Mouse (Mus musculus) frontal cortex, postnatal 14 days (tissue): ENCODE data around the gene Map7d1.
A peak's percentile ranks its signal among the peaks of the same experiment; 100 is the strongest.

Experiments
- DNase-seq, 2 experiments: peaks; one replicate each; pipeline ENCODE4 v3.0.0; 2022; ENCODE audit warnings: low spot score in 2 of 2

Gene Map7d1

GRCm38 (mm10) chr4:126256131-126256791 is at the start of gene Map7d1:
TSS of gene Map7d1 (minus strand) at chr4:126256343.
- peak; percentile 77 to 78 for DNase-seq

- no peak for DNase-seq
These were observed 49.3 kb upstream of the Map7d1 start for GRCm38 (mm10) chr4:126305428-126305827.

DNA sequence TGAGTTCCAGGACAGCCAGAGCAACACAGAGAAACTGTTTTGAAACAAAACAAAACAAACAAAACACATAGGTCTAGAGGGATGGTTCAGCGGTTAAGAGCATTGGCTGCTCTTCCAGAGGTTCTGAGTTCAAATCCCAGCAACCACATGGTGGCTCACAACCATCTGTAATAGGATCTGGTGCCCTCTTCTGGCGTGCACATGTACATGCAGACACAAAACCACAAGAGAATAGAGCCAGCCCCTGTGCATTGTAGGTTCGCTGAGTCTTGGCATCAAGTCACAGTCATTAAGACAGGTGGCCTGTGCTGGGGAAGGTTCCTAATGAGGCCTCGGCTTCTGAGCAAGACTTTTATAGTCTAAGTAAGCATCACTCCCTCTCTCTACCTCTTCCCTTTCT is 47.7 kb upstream of the Map7d1 start:
- no peak for DNase-seq

GRCm38 (mm10) chr4:126301584-126302309 is 45.6 kb upstream of the Map7d1 start:
- no peak for DNase-seq

GRCm38 (mm10) chr4:126300916-126301583 is 44.9 kb upstream of the Map7d1 start:
- DNase-seq = no peak

DNA sequence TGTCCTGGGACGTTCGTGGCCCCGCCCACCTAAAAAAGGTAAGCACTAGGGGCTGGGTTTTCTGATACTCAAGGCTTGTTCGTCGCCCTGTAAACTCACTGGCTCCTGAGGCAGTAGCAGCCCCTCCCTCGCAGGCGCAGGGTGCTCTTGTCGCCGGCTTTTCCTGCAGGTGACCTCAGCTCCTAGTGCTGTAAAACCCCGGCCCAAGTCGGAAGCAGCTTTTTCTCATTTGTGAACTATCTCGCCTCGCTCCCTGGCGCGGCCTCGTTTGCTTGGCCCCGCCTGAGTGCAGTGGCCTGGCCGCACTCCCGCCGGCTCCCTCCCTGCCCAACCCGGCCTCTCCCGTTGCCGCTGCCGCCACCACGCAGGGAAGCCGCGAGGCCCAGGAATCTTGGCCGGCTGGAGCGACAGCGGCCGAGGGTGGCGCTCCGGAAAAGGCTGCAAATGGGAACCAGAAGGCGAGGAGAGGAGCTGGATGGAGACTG is 40.5 kb upstream of the Map7d1 start:
- DNase-seq = no peak

DNA sequence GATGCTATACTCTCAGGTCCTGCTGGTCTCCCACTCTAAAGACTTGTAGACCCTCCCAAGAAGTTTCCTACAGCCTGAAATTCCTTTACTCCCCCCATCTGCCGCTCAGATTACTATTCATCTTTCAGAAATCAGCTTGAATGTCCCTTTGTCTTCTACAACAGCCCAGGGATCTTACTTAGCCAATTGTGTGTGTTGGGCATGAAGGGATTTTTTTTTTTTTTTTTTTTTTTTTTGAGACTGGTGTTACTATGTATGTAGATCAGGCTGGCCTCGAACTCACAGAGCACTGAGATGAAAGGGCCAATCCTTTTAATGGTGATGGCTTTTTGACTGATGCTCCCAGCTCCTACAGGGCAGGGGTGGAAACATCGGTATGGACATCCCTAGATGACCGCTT is 39.8 kb upstream of the Map7d1 start:
- no peak for DNase-seq

GRCm38 (mm10) chr4:126295152-126295551 is 39.0 kb upstream of the Map7d1 start:
- no peak for DNase-seq

GRCm38 (mm10) chr4:126291196-126291595 is 35.1 kb upstream of the Map7d1 start:
- DNase-seq = no peak

DNA sequence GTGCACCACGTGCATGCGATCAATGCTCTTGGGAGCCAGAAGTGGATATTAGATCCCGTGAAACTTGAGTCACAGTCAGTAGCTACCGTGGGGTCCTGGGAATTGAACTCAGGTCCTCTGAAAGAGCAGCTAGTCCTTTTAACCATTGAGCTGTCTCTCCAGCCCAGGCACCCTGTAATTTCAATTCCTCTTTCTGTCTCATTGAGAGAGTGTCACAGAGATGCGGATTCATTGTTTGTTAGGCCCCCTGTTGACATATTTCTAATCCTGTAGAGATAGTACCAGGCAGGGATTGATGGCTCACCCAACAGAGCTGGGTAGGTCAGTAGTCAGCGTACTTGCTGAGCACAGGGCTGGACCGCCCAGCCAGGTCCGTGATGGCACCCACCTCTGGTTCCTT is 34.2 kb upstream of the Map7d1 start:
- DNase-seq = no peak

GRCm38 (mm10) chr4:126288085-126288666 is 32.0 kb upstream of the Map7d1 start:
- no peak for DNase-seq

DNA sequence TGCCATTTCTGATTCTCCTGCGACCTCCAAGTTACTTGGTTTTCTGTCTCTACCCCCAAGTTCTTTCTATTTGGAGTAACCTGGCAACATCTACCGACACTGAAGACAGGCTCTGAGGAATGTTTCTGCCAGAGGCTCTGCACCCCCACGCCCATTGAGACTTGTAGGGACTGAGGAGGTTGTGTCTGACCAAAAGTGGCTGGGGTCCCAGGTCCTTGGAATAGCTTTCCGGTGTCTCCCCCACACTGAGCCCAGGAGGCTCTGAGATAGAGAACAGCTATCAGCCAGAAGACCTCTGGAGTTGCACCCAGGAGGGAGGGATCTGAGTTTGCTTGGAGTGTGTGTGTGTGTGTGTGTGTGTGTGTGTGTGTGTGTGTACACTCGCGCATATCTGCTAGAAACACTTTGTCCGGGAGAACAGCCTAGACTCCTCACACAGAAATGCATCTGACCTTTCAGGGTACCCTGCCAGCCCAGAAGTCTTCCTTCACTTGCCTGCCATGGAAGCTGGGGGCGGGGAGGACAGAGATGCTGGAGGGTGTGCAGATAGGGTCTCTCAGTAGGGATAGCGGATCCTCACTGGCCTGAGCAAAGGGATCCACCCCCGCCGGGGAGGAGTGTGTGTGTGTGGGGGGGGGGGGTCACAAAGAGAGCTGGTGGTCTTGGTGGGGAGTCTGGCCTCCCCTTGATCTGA is 31.3 kb upstream of the Map7d1 start:
- DNase-seq = no peak

- no peak for DNase-seq
These were observed 30.3 kb upstream of the Map7d1 start, which contains the start of gene Col8a2 for GRCm38 (mm10) chr4:126286492-126286891. TSS of gene Col8a2 (plus strand) at chr4:126286793.

DNA sequence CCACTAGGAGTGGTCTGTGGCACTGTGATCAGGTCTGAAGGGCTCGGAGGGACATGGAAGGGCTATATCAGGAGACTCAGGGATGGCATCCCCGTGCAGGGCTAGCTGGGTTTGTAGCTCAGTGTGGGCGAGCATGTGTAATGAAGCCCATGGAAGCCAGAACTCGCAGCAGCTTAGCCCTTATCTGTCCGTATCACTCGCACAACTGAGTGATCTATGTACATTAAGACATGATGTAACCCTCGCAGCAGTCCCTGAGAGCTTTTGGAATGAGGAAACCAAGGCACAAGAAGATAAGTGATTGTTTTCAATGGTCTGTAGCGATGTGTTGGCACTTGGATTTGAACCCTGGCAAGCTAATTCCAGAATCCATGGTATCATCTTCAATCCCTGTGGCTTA is 27.4 kb upstream of the Map7d1 start:
- no peak for DNase-seq

GRCm38 (mm10) chr4:126281706-126282105 is 25.6 kb upstream of the Map7d1 start:
- DNase-seq = no peak

DNA sequence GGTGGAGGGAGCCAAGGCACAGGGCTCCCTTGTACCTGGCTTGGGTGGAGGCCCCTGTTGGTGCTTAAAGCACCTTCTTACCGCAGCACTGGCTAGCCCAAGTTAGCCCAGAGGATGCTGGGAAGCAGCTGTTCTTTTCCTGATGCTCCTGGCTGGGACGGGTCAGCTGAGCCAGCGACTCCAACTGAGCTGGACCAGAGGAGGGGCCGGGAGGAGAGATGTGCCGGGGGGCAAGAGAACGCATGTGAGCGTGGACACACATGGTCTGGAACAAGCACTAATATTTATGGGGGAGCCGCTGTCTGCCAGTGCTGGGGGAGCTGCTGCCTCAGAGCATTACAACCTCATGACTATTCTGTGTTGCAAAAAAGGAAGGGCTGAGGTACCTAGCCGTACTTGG is 22.8 kb upstream of the Map7d1 start:
- DNase-seq = no peak

- DNase-seq = no peak
These were observed 22.4 kb upstream of the Map7d1 start for GRCm38 (mm10) chr4:126278565-126278915.

- DNase-seq = no peak
These were observed 21.9 kb upstream of the Map7d1 start for GRCm38 (mm10) chr4:126277906-126278564.

DNA sequence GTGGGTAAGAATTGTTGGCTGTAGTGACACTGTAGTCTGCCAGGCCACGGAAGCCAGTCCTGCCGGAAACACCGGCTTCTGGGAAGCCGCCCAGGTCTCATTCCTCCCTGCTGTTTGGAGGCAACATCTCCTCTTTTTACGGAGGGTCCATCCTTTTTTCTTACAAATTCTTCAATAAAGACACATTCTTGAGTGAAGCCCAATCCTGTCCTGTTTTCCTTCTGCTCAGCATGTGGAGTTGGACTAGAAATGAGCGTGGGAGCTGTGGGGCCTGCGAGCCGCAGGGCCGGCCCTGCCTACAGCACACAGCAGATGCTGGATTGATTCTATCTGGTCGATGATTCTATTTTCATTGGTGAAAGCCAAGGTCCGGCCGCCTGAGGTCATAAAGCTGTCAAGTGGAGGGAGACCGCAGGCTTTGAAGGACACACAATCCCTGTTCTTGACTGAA is 19.6 kb upstream of the Map7d1 start:
- DNase-seq = no peak

- DNase-seq = no peak
These were observed 18.9 kb upstream of the Map7d1 start for GRCm38 (mm10) chr4:126275081-126275480.

- DNase-seq = no peak
These were observed 17.6 kb upstream of the Map7d1 start for GRCm38 (mm10) chr4:126273753-126274152.
